Mouse (Mus musculus): ENCODE data around the gene Nr5a1. TPM values are rescaled to one million over a fixed set of nuclear protein-coding genes. Genes with fewer than 3 reads are reported as not detected.

Nr5a1 gene
- not detected in 2 replicates for polyA plus RNA-seq (2014; fragmentation: Nextera tagmentation; extraction: Ambion mirVana)

GRCm38 (mm10) chr2:38714324-38714723 lies at the start of gene Nr5a1:
Gene Nr5a1, minus strand, starts transcription at chr2:38714542.
- no peak for ATAC-seq (replicated peaks; ENCODE audit: insufficient number of reproducible peaks, low FRiP score, low TSS enrichment)
- Histone ChIP-seq H3K9ac (ENCODE audit: low read depth, low read length) (no peak within 1 kb of the TSS), H3K9me3 (replicated peaks; ENCODE audit: control insufficient read depth, low read length) (no peaks in the 10 kb centered on the region), H3K4me2 (no peak within 1 kb of the TSS), H3K27ac (ENCODE audit: low read depth, low read length) (no peak within 1 kb of the TSS), H3K4me3 (ENCODE audit: low read depth, low read length) (no peak within 1 kb of the TSS), H3K36me3 (ENCODE audit: control insufficient read depth, insufficient read depth, low read length) (no peaks in the 10 kb centered on the region), H3K4me1 (ENCODE audit: control insufficient read depth, insufficient read depth, low read length) (peaks cover 22% of the 10 kb centered on the region), H3K27me3 (ENCODE audit: control insufficient read depth, insufficient read depth, low read length) (peaks cover 59% of the 10 kb centered on the region)
- 91% methylated on average over 13 of the region's 13 CpGs for WGBS (ENCODE audit: insufficient replicate concordance)

- no peaks in the 10 kb centered on the region for H3K4me1 ChIP-seq (ENCODE audit: control insufficient read depth, insufficient read depth, low read length)
- no peak overlapping the region for H3K9ac ChIP-seq (ENCODE audit: low read depth, low read length)
- H3K27me3 ChIP-seq (ENCODE audit: control insufficient read depth, insufficient read depth, low read length) = no peaks in the 10 kb centered on the region
- H3K4me3 ChIP-seq (ENCODE audit: low read depth, low read length) = no peak overlapping the region
- WGBS (ENCODE audit: insufficient replicate concordance) = 73% methylated on average over 3 of the region's 3 CpGs
- no peak for ATAC-seq (replicated peaks; ENCODE audit: insufficient number of reproducible peaks, low FRiP score, low TSS enrichment)
- no peaks in the 10 kb centered on the region for H3K9me3 ChIP-seq (replicated peaks; ENCODE audit: control insufficient read depth, low read length)
- H3K27ac ChIP-seq (ENCODE audit: low read depth, low read length) = no peak overlapping the region
- H3K36me3 ChIP-seq (ENCODE audit: control insufficient read depth, insufficient read depth, low read length) = no peaks in the 10 kb centered on the region
- no peak overlapping the region for H3K4me2 ChIP-seq
Observed at GRCm38 (mm10) chr2:38739847-38740246, 25.5 kb upstream of the Nr5a1 start.

- no peak overlapping the region for H3K4me2 ChIP-seq
- H3K4me3 ChIP-seq (ENCODE audit: low read depth, low read length) = no peak overlapping the region
- no peaks in the 10 kb centered on the region for H3K9me3 ChIP-seq (replicated peaks; ENCODE audit: control insufficient read depth, low read length)
- H3K27ac ChIP-seq (ENCODE audit: low read depth, low read length) = no peak overlapping the region
- whole genome bisulfite sequencing (ENCODE audit: insufficient replicate concordance) = 22% methylated on average over 7 of the region's 7 CpGs
- H3K4me1 ChIP-seq (ENCODE audit: control insufficient read depth, insufficient read depth, low read length) = no peaks in the 10 kb centered on the region
- no peaks in the 10 kb centered on the region for H3K27me3 ChIP-seq (ENCODE audit: control insufficient read depth, insufficient read depth, low read length)
- H3K9ac ChIP-seq (ENCODE audit: low read depth, low read length) = no peak overlapping the region
- no peaks in the 10 kb centered on the region for H3K36me3 ChIP-seq (ENCODE audit: control insufficient read depth, insufficient read depth, low read length)
- no peak for ATAC-seq (replicated peaks; ENCODE audit: insufficient number of reproducible peaks, low FRiP score, low TSS enrichment)
Observed at GRCm38 (mm10) chr2:38739410-38739809, 25.1 kb upstream of the Nr5a1 start.

- H3K27ac ChIP-seq (ENCODE audit: low read depth, low read length) = no peak overlapping the region
Observed at GRCm38 (mm10) chr2:38738601-38739301, 24.4 kb upstream of the Nr5a1 start.

GRCm38 (mm10) chr2:38735740-38736139 lies 21.4 kb upstream of the Nr5a1 start:
- no peak overlapping the region for H3K27ac ChIP-seq (ENCODE audit: low read depth, low read length)
- no peaks in the 10 kb centered on the region for H3K4me1 ChIP-seq (ENCODE audit: control insufficient read depth, insufficient read depth, low read length)
- no peaks in the 10 kb centered on the region for H3K9me3 ChIP-seq (replicated peaks; ENCODE audit: control insufficient read depth, low read length)
- no peak overlapping the region for H3K4me3 ChIP-seq (ENCODE audit: low read depth, low read length)
- no peak overlapping the region for H3K4me2 ChIP-seq
- H3K9ac ChIP-seq (ENCODE audit: low read depth, low read length) = no peak overlapping the region
- ATAC-seq (replicated peaks; ENCODE audit: insufficient number of reproducible peaks, low FRiP score, low TSS enrichment) = no peak
- no peaks in the 10 kb centered on the region for H3K36me3 ChIP-seq (ENCODE audit: control insufficient read depth, insufficient read depth, low read length)
- H3K27me3 ChIP-seq (ENCODE audit: control insufficient read depth, insufficient read depth, low read length) = no peaks in the 10 kb centered on the region

More at GRCm38 (mm10) chr2:38738601-38739301, 24.4 kb upstream of the Nr5a1 start:
- Histone ChIP-seq H3K27me3 (ENCODE audit: control insufficient read depth, insufficient read depth, low read length) (no peaks in the 10 kb centered on the region), H3K4me3 (ENCODE audit: low read depth, low read length) (no peak overlapping the region), H3K36me3 (ENCODE audit: control insufficient read depth, insufficient read depth, low read length) (no peaks in the 10 kb centered on the region), H3K9me3 (replicated peaks; ENCODE audit: control insufficient read depth, low read length) (no peaks in the 10 kb centered on the region), H3K9ac (ENCODE audit: low read depth, low read length) (no peak overlapping the region), H3K4me1 (ENCODE audit: control insufficient read depth, insufficient read depth, low read length) (no peaks in the 10 kb centered on the region), H3K4me2 (no peak overlapping the region)
- WGBS (ENCODE audit: insufficient replicate concordance) = 83% methylated on average over 14 of the region's 14 CpGs
- no peak for ATAC-seq (replicated peaks; ENCODE audit: insufficient number of reproducible peaks, low FRiP score, low TSS enrichment)

- 58% methylated on average over 5 of the region's 5 CpGs for WGBS (ENCODE audit: insufficient replicate concordance)
- H3K36me3 ChIP-seq (ENCODE audit: control insufficient read depth, insufficient read depth, low read length) = no peaks in the 10 kb centered on the region
- H3K9me3 ChIP-seq (replicated peaks; ENCODE audit: control insufficient read depth, low read length) = no peaks in the 10 kb centered on the region
- no peaks in the 10 kb centered on the region for H3K27me3 ChIP-seq (ENCODE audit: control insufficient read depth, insufficient read depth, low read length)
- H3K4me2 ChIP-seq = no peak overlapping the region
- ATAC-seq (replicated peaks; ENCODE audit: insufficient number of reproducible peaks, low FRiP score, low TSS enrichment) = no peak
- H3K9ac ChIP-seq (ENCODE audit: low read depth, low read length) = no peak overlapping the region
- H3K27ac ChIP-seq (ENCODE audit: low read depth, low read length) = no peak overlapping the region
- no peaks in the 10 kb centered on the region for H3K4me1 ChIP-seq (ENCODE audit: control insufficient read depth, insufficient read depth, low read length)
- H3K4me3 ChIP-seq (ENCODE audit: low read depth, low read length) = no peak overlapping the region
Observed at GRCm38 (mm10) chr2:38734721-38735120, 20.4 kb upstream of the Nr5a1 start.

GRCm38 (mm10) chr2:38730331-38730827 lies 16.0 kb upstream of the Nr5a1 start:
- ATAC-seq (replicated peaks; ENCODE audit: insufficient number of reproducible peaks, low FRiP score, low TSS enrichment) = no peak

GRCm38 (mm10) chr2:38725427-38725826 lies 11.1 kb upstream of the Nr5a1 start:
- H3K9ac ChIP-seq (ENCODE audit: low read depth, low read length) = no peak overlapping the region
- no peak for ATAC-seq (replicated peaks; ENCODE audit: insufficient number of reproducible peaks, low FRiP score, low TSS enrichment)
- no peaks in the 10 kb centered on the region for H3K4me1 ChIP-seq (ENCODE audit: control insufficient read depth, insufficient read depth, low read length)
- H3K9me3 ChIP-seq (replicated peaks; ENCODE audit: control insufficient read depth, low read length) = no peaks in the 10 kb centered on the region
- H3K36me3 ChIP-seq (ENCODE audit: control insufficient read depth, insufficient read depth, low read length) = no peaks in the 10 kb centered on the region
- no peaks in the 10 kb centered on the region for H3K27me3 ChIP-seq (ENCODE audit: control insufficient read depth, insufficient read depth, low read length)
- H3K27ac ChIP-seq (ENCODE audit: low read depth, low read length) = no peak overlapping the region
- WGBS (ENCODE audit: insufficient replicate concordance) = 70% methylated on average over 3 of the region's 3 CpGs
- no peak overlapping the region for H3K4me2 ChIP-seq
- no peak overlapping the region for H3K4me3 ChIP-seq (ENCODE audit: low read depth, low read length)

More at GRCm38 (mm10) chr2:38730331-38730827, 16.0 kb upstream of the Nr5a1 start:
- Histone ChIP-seq H3K9me3 (replicated peaks; ENCODE audit: control insufficient read depth, low read length) (no peaks in the 10 kb centered on the region), H3K27ac (ENCODE audit: low read depth, low read length) (no peak overlapping the region), H3K4me2 (no peak overlapping the region), H3K4me3 (ENCODE audit: low read depth, low read length) (no peak overlapping the region), H3K4me1 (ENCODE audit: control insufficient read depth, insufficient read depth, low read length) (no peaks in the 10 kb centered on the region), H3K36me3 (ENCODE audit: control insufficient read depth, insufficient read depth, low read length) (no peaks in the 10 kb centered on the region), H3K27me3 (ENCODE audit: control insufficient read depth, insufficient read depth, low read length) (no peaks in the 10 kb centered on the region), H3K9ac (ENCODE audit: low read depth, low read length) (no peak overlapping the region)
- WGBS (ENCODE audit: insufficient replicate concordance) = 90% methylated on average over 6 of the region's 6 CpGs

GRCm38 (mm10) chr2:38723378-38723777 lies 9.0 kb upstream of the Nr5a1 start:
- Histone ChIP-seq H3K9me3 (replicated peaks; ENCODE audit: control insufficient read depth, low read length) (no peaks in the 10 kb centered on the region), H3K4me1 (ENCODE audit: control insufficient read depth, insufficient read depth, low read length) (peaks cover 12% of the 10 kb centered on the region), H3K9ac (ENCODE audit: low read depth, low read length) (no peak overlapping the region), H3K36me3 (ENCODE audit: control insufficient read depth, insufficient read depth, low read length) (no peaks in the 10 kb centered on the region), H3K27me3 (ENCODE audit: control insufficient read depth, insufficient read depth, low read length) (0 out of 2 replicates have a peak, but pooled peaks cover 4% of the 10 kb centered on the region), H3K4me2 (no peak overlapping the region), H3K4me3 (ENCODE audit: low read depth, low read length) (no peak overlapping the region), H3K27ac (ENCODE audit: low read depth, low read length) (no peak overlapping the region)
- no peak for ATAC-seq (replicated peaks; ENCODE audit: insufficient number of reproducible peaks, low FRiP score, low TSS enrichment)
- WGBS (ENCODE audit: insufficient replicate concordance) = 73% methylated on average over 4 of the region's 4 CpGs

Data from heart, embryonic 11.5 days (tissue).